Comparison of ENCODE assay signal across 9 mouse cellular contexts in genomic region chr3:41080724-41081123, GRCm38 (mm10). TPM values are rescaled to one million over a fixed set of nuclear protein-coding genes. Genes with fewer than 3 reads are reported as not detected.
DNase-seq lines count a peak whose midpoint lies in the region; ATAC-seq lines count a peak whose summit lies in the region.
"Had no signal": no experiment of that assay in that cellular context is flagged by ENCODE, and none has a peak within 500 bp of the region (broad histone marks: within the 10 kb centered on the region; RNA-seq: fewer than 3 reads in every experiment).

No protein-coding gene starts in this region.

- no peak for ATAC-seq in heart, embryonic 16.5 days (replicated peaks; ENCODE audit: extremely low read depth, insufficient read depth, low FRiP score)
- ATAC-seq in hindbrain, embryonic 13.5 days (ENCODE audit: low FRiP score), result no peak
- no peak for ATAC-seq in midbrain, embryonic 12.5 days (ENCODE audit: low FRiP score, low read depth)
- ATAC-seq: Patski had no signal

- peaks cover 14% of the 10 kb centered on the region for H3K4me1 ChIP-seq in heart, embryonic 16.5 days (ENCODE audit: control insufficient read depth, insufficient read depth, low read length)
- peaks cover 29% of the 10 kb centered on the region for H3K4me1 ChIP-seq in hindbrain, embryonic 13.5 days (replicated peaks)
- peaks cover 22% of the 10 kb centered on the region for H3K4me1 ChIP-seq in midbrain, embryonic 12.5 days

- 29% methylated on average over 3 of the region's 3 CpGs for WGBS in heart, embryonic 16.5 days
- 42% methylated on average over 3 of the region's 3 CpGs for WGBS in hindbrain, embryonic 13.5 days
- WGBS in midbrain, embryonic 12.5 days, result 45% methylated on average over 3 of the region's 3 CpGs

- no peaks in the 10 kb centered on the region for H3K27me3 ChIP-seq in heart, embryonic 16.5 days (ENCODE audit: control insufficient read depth, insufficient read depth, low read length)
- H3K27me3 ChIP-seq in hindbrain, embryonic 13.5 days, result no peaks in the 10 kb centered on the region
- H3K27me3 ChIP-seq in midbrain, embryonic 12.5 days, result no peaks in the 10 kb centered on the region
- H3K27me3 ChIP-seq: Patski had no signal

- H3K4me2 ChIP-seq in heart, embryonic 16.5 days (ENCODE audit: low read depth, low read length), result peak overlapping the region; percentile 74
- peak overlapping the region; percentile 82 for H3K4me2 ChIP-seq in hindbrain, embryonic 13.5 days
- H3K4me2 ChIP-seq in midbrain, embryonic 12.5 days (replicated peaks), result peak overlapping the region; percentile 85

- DNase-seq in heart, postnatal 10 days, result no peak
- peak; percentile 13 for DNase-seq in ZHBTc4 (ENCODE audit: low read depth, low spot score)
- no peak for DNase-seq in spleen, postnatal 14 days (ENCODE audit: low spot score in 2 of 2)
- DNase-seq in retina, embryonic 14.5 days (ENCODE audit: low spot score), result no peak
- DNase-seq in right cerebral cortex, postnatal 10 days (ENCODE audit: low spot score in 2 of 2), result no peak

- no peaks in the 10 kb centered on the region for H3K9me3 ChIP-seq in heart, embryonic 16.5 days (replicated peaks; ENCODE audit: control insufficient read depth, low read length)
- H3K9me3 ChIP-seq in hindbrain, embryonic 13.5 days, result no peaks in the 10 kb centered on the region
- no peaks in the 10 kb centered on the region for H3K9me3 ChIP-seq in midbrain, embryonic 12.5 days

- peak overlapping the region; percentile 11 for H3K4me3 ChIP-seq in heart, embryonic 16.5 days (ENCODE audit: low read length)
- H3K4me3 ChIP-seq in hindbrain, embryonic 13.5 days, result peak overlapping the region; percentile 93; the same call in 1 of the 2 replicates
- H3K4me3 ChIP-seq in midbrain, embryonic 12.5 days, result peak overlapping the region; percentile 89; the same call in 1 of the 2 replicates

- peaks cover 2% of the 10 kb centered on the region; the same call in 1 of the 2 replicates for H3K36me3 ChIP-seq in heart, embryonic 16.5 days (ENCODE audit: control insufficient read depth, insufficient read depth)
- H3K36me3 ChIP-seq in hindbrain, embryonic 13.5 days, result no peaks in the 10 kb centered on the region
- no peaks in the 10 kb centered on the region for H3K36me3 ChIP-seq in midbrain, embryonic 12.5 days

- H3K9ac ChIP-seq in heart, embryonic 16.5 days (ENCODE audit: low read length), result no peak overlapping the region
- peak overlapping the region; percentile 26; the same call in 1 of the 2 replicates for H3K9ac ChIP-seq in hindbrain, embryonic 13.5 days
- H3K9ac ChIP-seq in midbrain, embryonic 12.5 days (replicated peaks), result no peak overlapping the region

- intact Hi-C loops in heart, postnatal 10 days (cut with DNase I), result loop anchor here (5.0 to 10.0 kb wide), 5 partner anchors 82 to 482 kb away; partner anchors contain the start of gene Hspa4l

- H3K27ac ChIP-seq in heart, embryonic 16.5 days (ENCODE audit: low read length), result no peak overlapping the region
- no peak overlapping the region for H3K27ac ChIP-seq in hindbrain, embryonic 13.5 days
- H3K27ac ChIP-seq in midbrain, embryonic 12.5 days (replicated peaks), result no peak overlapping the region

RNA-seq across cellular contexts. Expression of gene Pgrmc2, which starts 2.1 kb away (rescaled TPM):
- 45.7 and 47.8 TPM in 2 replicates for polyA plus RNA-seq in heart, embryonic 16.5 days (2015; fragmentation: Nextera tagmentation; extraction: Ambion mirVana)
- total RNA-seq in heart, postnatal 10 days (2021), result 10 to 100 TPM; 42.3 to 46.9 TPM
- 28.6 and 28.8 TPM in 2 replicates for polyA plus RNA-seq in hindbrain, embryonic 13.5 days (2015; fragmentation: Nextera tagmentation; extraction: Ambion mirVana)
- 38.3 and 38.8 TPM in 2 replicates for polyA plus RNA-seq in midbrain, embryonic 12.5 days (2016; fragmentation: Nextera tagmentation; extraction: Ambion mirVana)

Comparison
In these comparisons a context has a peak if more than half of its experiments do, and no peak if none do; other contexts are left out.
1. H3K4me3 ChIP-seq: peak in every context shown above with its lines; median percentile 93 in hindbrain, embryonic 13.5 days; 89 in midbrain, embryonic 12.5 days; 11 in heart, embryonic 16.5 days.